Mouse (Mus musculus) intestine, postnatal 0 days (tissue): ENCODE results near the gene Grm8. TPM values are rescaled to one million over a fixed set of nuclear protein-coding genes. Genes with fewer than 3 reads are reported as not detected.

Source experiments
- ATAC-seq: fragments of 200-750 bp; cut with Nextera tagmentation; 2 replicates; pipeline ENCODE4 v1.8.0; 2017; ENCODE audit warnings: mild to moderate bottlenecking, moderate TSS enrichment, moderate library complexity
- H3K27ac ChIP-seq: fragments of 300-500 bp; sonication (generic); 2 replicates; pipeline ENCODE4 v1.5.1; 2014; ENCODE audit warnings: mild to moderate bottlenecking, low read depth, low read length, moderate library complexity
- H3K27me3 ChIP-seq: fragments of 300-500 bp; sonication (generic); replicated peaks from 2 replicates; pipeline ENCODE4 v1.6.1; 2014; ENCODE audit warnings: low read length, mixed read lengths; ENCODE audit not compliant: control insufficient read depth, insufficient read depth
- H3K36me3 ChIP-seq: fragments of 300-500 bp; sonication (generic); 2 replicates; pipeline ENCODE4 v1.6.1; 2014; ENCODE audit warnings: mild to moderate bottlenecking, moderate library complexity; ENCODE audit not compliant: control insufficient read depth, insufficient read depth
- H3K4me1 ChIP-seq: fragments of 300-500 bp; sonication (generic); replicated peaks from 2 replicates; pipeline ENCODE4 v1.6.1; 2014; ENCODE audit warnings: antibody characterized with exemption, low read length, mixed read lengths; ENCODE audit not compliant: control insufficient read depth, insufficient read depth
- H3K4me2 ChIP-seq: fragments of 300-500 bp; sonication (generic); replicated peaks from 2 replicates; pipeline ENCODE4 v1.6.1; 2014; ENCODE audit warnings: low read depth, mild to moderate bottlenecking, moderate library complexity
- H3K4me3 ChIP-seq: fragments of 300-500 bp; sonication (generic); 2 replicates; pipeline ENCODE4 v1.5.1; 2014; ENCODE audit warnings: low read depth, low read length
- H3K9ac ChIP-seq: fragments of 300-500 bp; sonication (generic); 2 replicates; pipeline ENCODE4 v1.6.1; 2014; ENCODE audit warnings: mild to moderate bottlenecking, low read depth, low read length
- H3K9me3 ChIP-seq: fragments of 300-500 bp; sonication (generic); 2 replicates; pipeline ENCODE4 v1.6.1; 2016; ENCODE audit warnings: mixed run types; ENCODE audit not compliant: control insufficient read depth
- CTCF ChIP-seq: sonication (generic); IDR thresholded peaks from 2 replicates; pipeline ENCODE4 v1.5.1; 2016; ENCODE audit warnings: low read depth, mild to moderate bottlenecking, control low read depth, antibody characterized with exemption, moderate library complexity
- WGBS: fragments of 180-500 bp; shearing (Covaris S2); extraction: QIAGEN DNeasy Blood & Tissue Kit; methylation state at CpG from one replicate; pipeline ENCODE4 v1.1.7; 2014; 5-methylcytosine and 5-hydroxymethylcytosine counted together
- polyA plus RNA-seq: library from polyadenylated mRNA; unstranded; fragments of >200 nt; fragmentation: Nextera tagmentation; extraction: Ambion mirVana; gene quantifications from 2 replicates; pipeline ENCODE4 v1.2.1, GENCODE M21; 2015

The Grm8 gene
- polyA plus RNA-seq, 1 experiment from 2014 or later, result 1.1 TPM

DNA sequence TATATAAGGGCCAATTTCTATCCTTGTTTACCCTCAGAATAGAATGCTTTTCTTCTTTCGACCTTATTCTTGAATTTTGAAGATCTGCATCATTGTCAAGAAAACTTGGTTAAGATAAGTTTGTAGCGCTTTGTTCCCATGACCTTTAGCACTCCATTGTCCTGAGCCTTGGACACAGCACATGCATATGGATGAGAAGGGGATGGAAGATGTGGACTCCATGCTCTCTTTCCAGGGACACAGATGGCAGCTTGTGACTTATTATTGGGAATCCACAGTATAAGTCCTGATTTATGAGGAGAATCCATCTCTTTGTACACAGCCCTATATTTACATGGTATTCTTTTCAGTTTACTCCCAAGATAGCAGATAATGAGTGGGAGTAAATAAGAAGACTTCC, 554.5 kb downstream of the Grm8 start:
- no peaks in the 10 kb centered on the region for H3K36me3 ChIP-seq
- H3K9ac ChIP-seq, result no peak overlapping the region
- WGBS, result 83% methylated on average over 2 of the region's 2 CpGs
- no peak for TF ChIP-seq CTCF
- no peak overlapping the region for H3K4me2 ChIP-seq
- no peak overlapping the region for H3K4me3 ChIP-seq
- no peaks in the 10 kb centered on the region for H3K27me3 ChIP-seq
- H3K9me3 ChIP-seq, result no peaks in the 10 kb centered on the region
- H3K27ac ChIP-seq, result no peak overlapping the region
- no peaks in the 10 kb centered on the region for H3K4me1 ChIP-seq
- no peak for ATAC-seq

DNA sequence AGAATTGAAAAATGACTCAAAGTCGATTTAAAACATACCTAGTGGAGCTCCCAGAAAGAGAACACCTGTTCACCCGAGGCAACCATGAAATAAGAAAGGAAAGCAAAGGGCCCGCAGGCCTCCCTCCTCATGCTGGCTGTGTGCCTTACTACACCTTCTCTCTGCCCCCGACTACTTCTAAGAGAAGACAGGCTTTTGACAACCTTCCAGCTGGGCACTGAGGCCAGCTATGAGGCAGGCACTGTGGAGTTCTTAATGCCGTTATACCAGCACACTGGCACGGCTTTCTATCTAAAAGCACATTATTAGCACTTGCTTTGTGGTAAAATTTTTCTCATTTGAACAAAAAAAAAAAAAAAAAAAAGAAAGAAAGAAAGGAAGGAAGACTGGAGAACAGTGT, 589.5 kb downstream of the Grm8 start:
- Histone ChIP-seq H3K4me3 (no peak overlapping the region), H3K27me3 (no peaks in the 10 kb centered on the region), H3K4me1 (no peaks in the 10 kb centered on the region), H3K4me2 (no peak overlapping the region), H3K36me3 (no peaks in the 10 kb centered on the region), H3K9me3 (no peaks in the 10 kb centered on the region), H3K27ac (no peak overlapping the region), H3K9ac (no peak overlapping the region)
- ATAC-seq, result no peak
- no peak for TF ChIP-seq CTCF
- WGBS, result 75% methylated on average over 6 of the region's 6 CpGs

- H3K9me3 ChIP-seq, result no peaks in the 10 kb centered on the region
- no peak overlapping the region for H3K4me3 ChIP-seq
- ATAC-seq, result no peak
- H3K4me2 ChIP-seq, result no peak overlapping the region
- H3K27ac ChIP-seq, result no peak overlapping the region
- no peaks in the 10 kb centered on the region for H3K4me1 ChIP-seq
- H3K27me3 ChIP-seq, result no peaks in the 10 kb centered on the region
- WGBS, result 64% methylated on average over 1 of the region's 1 CpGs
- H3K36me3 ChIP-seq, result no peaks in the 10 kb centered on the region
- no peak overlapping the region for H3K9ac ChIP-seq
- no peak for TF ChIP-seq CTCF
Measured at GRCm38 (mm10) chr6:27517620-27518019, 617.4 kb downstream of the Grm8 start.

GRCm38 (mm10) chr6:27460998-27461397, 674.0 kb downstream of the Grm8 start:
- Histone ChIP-seq H3K27ac (no peak overlapping the region), H3K36me3 (no peaks in the 10 kb centered on the region), H3K9ac (no peak overlapping the region), H3K27me3 (no peaks in the 10 kb centered on the region), H3K4me2 (no peak overlapping the region), H3K9me3 (no peaks in the 10 kb centered on the region), H3K4me3 (no peak overlapping the region), H3K4me1 (no peaks in the 10 kb centered on the region)
- WGBS, result 55% methylated on average over 5 of the region's 5 CpGs
- no peak for ATAC-seq
- no peak for TF ChIP-seq CTCF

DNA sequence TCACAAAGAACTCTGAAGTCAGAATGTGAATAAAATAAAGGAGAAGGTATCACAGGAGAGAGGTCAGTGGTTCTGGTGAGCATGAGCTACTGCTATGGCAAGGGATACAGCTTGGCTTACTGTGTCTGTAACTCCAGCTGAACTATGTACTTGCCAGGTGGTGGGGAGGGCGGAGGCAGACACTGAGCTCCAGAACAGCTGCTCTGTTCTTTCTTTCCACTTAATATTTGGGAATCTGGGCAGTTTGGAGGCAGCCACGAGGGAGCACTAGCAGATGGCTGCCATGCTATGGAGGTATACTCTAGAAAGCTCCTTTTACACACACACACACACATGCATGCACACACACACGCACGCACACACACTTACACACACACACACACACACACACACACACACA, 726.5 kb downstream of the Grm8 start:
- H3K27ac ChIP-seq, result no peak overlapping the region
- no peaks in the 10 kb centered on the region for H3K36me3 ChIP-seq
- H3K9me3 ChIP-seq, result no peaks in the 10 kb centered on the region
- TF ChIP-seq CTCF, result no peak
- 66% methylated on average over 4 of the region's 4 CpGs for WGBS
- ATAC-seq, result no peak
- H3K4me1 ChIP-seq, result no peaks in the 10 kb centered on the region
- H3K4me3 ChIP-seq, result no peak overlapping the region
- H3K9ac ChIP-seq, result no peak overlapping the region
- no peaks in the 10 kb centered on the region for H3K27me3 ChIP-seq
- no peak overlapping the region for H3K4me2 ChIP-seq

DNA sequence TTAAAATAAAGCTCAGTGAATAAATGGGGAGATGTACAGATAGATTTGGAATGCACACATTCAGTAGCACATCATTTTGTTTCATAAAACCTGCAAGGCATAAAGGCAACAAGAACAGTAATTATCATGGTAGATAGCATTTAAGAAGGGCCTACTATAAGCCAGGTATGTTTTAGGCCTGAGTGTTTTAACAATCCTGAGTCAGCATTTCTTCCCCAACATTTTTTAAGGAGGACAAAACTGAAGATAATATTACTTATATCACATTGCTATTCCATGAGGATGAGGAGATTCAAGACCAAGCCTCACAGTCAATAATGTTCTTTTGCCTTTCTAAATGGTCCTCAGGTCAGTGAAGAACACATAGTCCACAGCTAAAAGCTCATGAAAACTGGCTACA, 762.6 kb downstream of the Grm8 start:
- H3K27ac ChIP-seq, result no peak overlapping the region
- no peak overlapping the region for H3K9ac ChIP-seq
- no peak for ATAC-seq
- TF ChIP-seq CTCF, result no peak
- H3K4me1 ChIP-seq, result no peaks in the 10 kb centered on the region
- no peak overlapping the region for H3K4me2 ChIP-seq
- no peaks in the 10 kb centered on the region for H3K36me3 ChIP-seq
- H3K27me3 ChIP-seq, result no peaks in the 10 kb centered on the region
- no peaks in the 10 kb centered on the region for H3K9me3 ChIP-seq
- no peak overlapping the region for H3K4me3 ChIP-seq

- Histone ChIP-seq H3K4me3 (no peak overlapping the region), H3K4me1 (no peaks in the 10 kb centered on the region), H3K9ac (no peak overlapping the region), H3K27ac (no peak overlapping the region), H3K4me2 (no peak overlapping the region), H3K36me3 (no peaks in the 10 kb centered on the region), H3K27me3 (no peaks in the 10 kb centered on the region), H3K9me3 (no peaks in the 10 kb centered on the region)
- no peak for TF ChIP-seq CTCF
- whole genome bisulfite sequencing, result 67% methylated on average over 2 of the region's 2 CpGs
- no peak for ATAC-seq
Measured at GRCm38 (mm10) chr6:27371095-27371494, 763.9 kb downstream of the Grm8 start.
